Mouse (Mus musculus): ENCODE data around the gene Hoxd13.

GRCm38 (mm10) chr2:74713239-74714150, 45.4 kb downstream of the Hoxd13 start:
- TF ChIP-seq CTCF (IDR thresholded peaks at IDR 0.05; ENCODE audit: insufficient read depth, low read depth, low read length) (no peak), POLR2A (IDR thresholded peaks at IDR 0.05; ENCODE audit: insufficient read depth, low read depth, low read length) (no peak)

All from olfactory bulb, adult 2 months (tissue).